Mouse (Mus musculus): ENCODE data around the gene Calcrl. TPM values are rescaled to one million over a fixed set of nuclear protein-coding genes. Genes with fewer than 3 reads are reported as not detected.

Calcrl gene
- total RNA-seq, 1 experiment, result 1.2 TPM

DNA sequence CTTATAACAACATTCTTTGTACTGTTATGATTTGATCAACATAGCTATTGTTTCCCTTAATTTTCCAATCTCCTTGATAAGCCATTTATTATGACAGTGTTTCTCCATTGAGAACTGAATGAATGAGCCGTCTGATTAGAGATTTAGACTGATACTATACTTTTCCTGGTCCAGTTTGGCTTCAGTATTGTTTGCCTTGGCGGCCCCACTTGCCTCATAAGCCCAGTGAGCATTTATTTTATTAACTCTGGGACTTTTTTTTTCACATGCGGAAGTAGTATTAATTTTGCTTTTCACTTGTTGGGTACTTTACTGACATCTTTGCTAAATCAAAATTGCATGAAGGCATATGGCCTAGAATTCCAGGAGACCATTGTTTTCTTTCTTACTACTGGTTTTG lies 59.9 kb downstream of the Calcrl start:
- H3K9me3 ChIP-seq (ENCODE audit: control insufficient read depth, insufficient read depth, low read depth, low read length), result no peaks in the 10 kb centered on the region
- H3K27ac ChIP-seq (ENCODE audit: insufficient read depth, low read depth, low read length, poor library complexity, severe bottlenecking), result no peak overlapping the region
- H3K9ac ChIP-seq (ENCODE audit: insufficient read depth, low read depth, low read length, poor library complexity, severe bottlenecking), result no peak overlapping the region
- no peaks in the 10 kb centered on the region for H3K4me1 ChIP-seq (ENCODE audit: control insufficient read depth in 2 of 2, insufficient read depth in 2 of 2, low read length in 2 of 2, poor library complexity in 1 of 2)
- TF ChIP-seq HCFC1 (IDR thresholded peaks at IDR 0.05; ENCODE audit: borderline replicate concordance, insufficient read depth, low read length), result no peak
- no peak for TF ChIP-seq ZNF384 (IDR thresholded peaks at IDR 0.05; ENCODE audit: low read depth, low read length)
- TF ChIP-seq CHD2 (IDR thresholded peaks at IDR 0.05; ENCODE audit: low read depth, low read length), result no peak
- no peak for TF ChIP-seq MAFK (IDR thresholded peaks at IDR 0.05; ENCODE audit: insufficient read depth, low read depth, low read length)
- in situ Hi-C loops (cut with MboI; ENCODE audit: low sequenced_read_pairs in 2 of 2, unreplicated experiment in 2 of 2), result no loop called here
- H3K4me3 ChIP-seq (ENCODE audit: insufficient read depth in 1 of 2, low read depth in 1 of 2, low read length in 2 of 2, poor library complexity in 1 of 2, severe bottlenecking in 1 of 2), result no peak overlapping the region
- no peak for DNase-seq (ENCODE audit: low read depth, low spot score)
- H3K36me3 ChIP-seq (ENCODE audit: control insufficient read depth, insufficient read depth, low read length, poor library complexity, severe bottlenecking), result no peaks in the 10 kb centered on the region

DNA sequence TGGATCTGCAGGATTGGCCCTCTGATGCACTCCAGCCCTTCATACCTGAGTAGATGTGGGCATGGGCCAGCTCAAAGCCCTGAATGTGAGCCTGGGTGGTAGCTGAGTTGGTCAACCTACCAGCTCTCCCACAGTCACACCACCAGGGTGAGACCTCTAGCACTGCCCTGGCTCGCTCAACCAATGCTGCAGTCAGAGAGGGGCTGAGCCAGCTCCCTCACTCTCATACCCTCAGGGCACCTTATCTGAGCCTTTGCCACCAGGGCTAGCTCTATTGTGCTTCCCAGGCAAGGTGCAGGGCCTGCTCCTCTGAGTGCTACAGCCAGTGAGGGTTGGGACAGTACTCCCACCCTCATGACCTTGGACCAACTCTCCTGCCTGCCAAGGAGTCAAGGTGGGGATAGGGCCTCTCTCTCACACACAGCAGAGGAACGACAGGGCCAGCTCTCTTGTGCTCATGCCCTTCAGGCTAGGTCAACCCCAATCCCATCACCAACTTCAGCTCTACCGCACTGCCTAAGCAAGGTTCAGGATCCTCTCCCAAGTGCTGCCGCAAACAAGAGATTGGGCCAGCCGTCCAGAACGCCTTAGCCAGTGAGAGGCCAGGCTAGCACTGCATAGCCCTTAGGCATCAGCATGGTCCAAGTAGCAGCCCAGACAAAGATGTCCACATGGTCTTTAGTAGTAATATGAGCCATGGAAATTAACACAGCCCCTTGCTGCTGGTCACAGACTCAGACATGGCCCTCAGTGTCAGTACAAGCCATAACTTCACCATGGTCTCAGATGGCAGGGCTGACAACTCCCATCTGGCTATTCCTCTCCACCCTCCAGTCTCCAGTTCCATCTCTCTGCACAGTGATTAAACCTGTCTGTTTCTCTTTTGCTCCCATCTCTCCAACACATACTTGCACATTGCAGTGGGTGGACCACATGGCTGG lies 62.2 kb downstream of the Calcrl start:
- H3K36me3 ChIP-seq (ENCODE audit: control insufficient read depth, insufficient read depth, low read length, poor library complexity, severe bottlenecking), result no peaks in the 10 kb centered on the region
- H3K4me3 ChIP-seq (ENCODE audit: insufficient read depth in 1 of 2, low read depth in 1 of 2, low read length in 2 of 2, poor library complexity in 1 of 2, severe bottlenecking in 1 of 2), result no peak overlapping the region
- H3K4me1 ChIP-seq (ENCODE audit: control insufficient read depth in 2 of 2, insufficient read depth in 2 of 2, low read length in 2 of 2, poor library complexity in 1 of 2), result no peaks in the 10 kb centered on the region
- no peak overlapping the region for H3K9ac ChIP-seq (ENCODE audit: insufficient read depth, low read depth, low read length, poor library complexity, severe bottlenecking)
- TF ChIP-seq HCFC1 (IDR thresholded peaks at IDR 0.05; ENCODE audit: borderline replicate concordance, insufficient read depth, low read length) (no peak), ZC3H11A (IDR thresholded peaks at IDR 0.05; ENCODE audit: borderline replicate concordance, low read depth, low read length) (no peak), ZNF384 (IDR thresholded peaks at IDR 0.05; ENCODE audit: low read depth, low read length) (no peak), CHD2 (IDR thresholded peaks at IDR 0.05; ENCODE audit: low read depth, low read length) (no peak), MAFK (IDR thresholded peaks at IDR 0.05; ENCODE audit: insufficient read depth, low read depth, low read length) (no peak)
- no peaks in the 10 kb centered on the region for H3K9me3 ChIP-seq (ENCODE audit: control insufficient read depth, insufficient read depth, low read depth, low read length)
- H3K27ac ChIP-seq (ENCODE audit: insufficient read depth, low read depth, low read length, poor library complexity, severe bottlenecking), result no peak overlapping the region
- in situ Hi-C loops (cut with MboI; ENCODE audit: low sequenced_read_pairs in 2 of 2, unreplicated experiment in 2 of 2), result no loop called here
- DNase-seq (ENCODE audit: low read depth, low spot score), result no peak

DNA sequence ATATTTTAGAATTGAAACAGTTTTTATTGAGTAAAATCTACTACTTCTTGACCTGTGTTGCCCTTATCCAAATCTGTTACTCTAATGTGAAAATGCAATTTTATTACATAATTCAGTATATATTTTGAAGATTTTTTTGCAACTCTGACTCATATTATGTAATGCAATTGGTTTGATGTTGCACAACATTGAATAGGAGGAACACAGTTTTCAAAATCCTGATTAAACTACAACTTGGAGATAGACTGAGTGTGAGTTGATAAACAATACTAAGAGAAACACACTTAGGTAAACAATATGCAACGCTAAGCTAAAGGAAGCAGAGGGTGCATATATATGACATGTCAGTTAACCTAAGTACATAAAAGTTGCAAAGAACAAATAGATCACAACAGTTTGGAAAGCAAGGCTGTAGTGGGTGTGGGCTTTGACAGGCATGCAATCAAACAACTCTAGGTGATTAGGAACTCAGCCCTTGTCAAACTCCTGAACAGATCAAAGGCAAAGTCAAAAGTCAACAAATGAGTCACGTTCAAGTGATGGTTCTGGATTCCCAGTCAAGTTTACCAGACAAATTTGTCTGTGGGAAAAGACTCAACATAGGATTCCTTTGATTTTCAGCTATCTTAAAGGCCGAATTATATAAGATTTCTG lies 66.4 kb downstream of the Calcrl start:
- no peaks in the 10 kb centered on the region for H3K9me3 ChIP-seq (ENCODE audit: control insufficient read depth, insufficient read depth, low read depth, low read length)
- in situ Hi-C loops (cut with MboI; ENCODE audit: low sequenced_read_pairs in 2 of 2, unreplicated experiment in 2 of 2), result no loop called here
- no peaks in the 10 kb centered on the region for H3K4me1 ChIP-seq (ENCODE audit: control insufficient read depth in 2 of 2, insufficient read depth in 2 of 2, low read length in 2 of 2, poor library complexity in 1 of 2)
- no peak for DNase-seq (ENCODE audit: low read depth, low spot score)
- H3K9ac ChIP-seq (ENCODE audit: insufficient read depth, low read depth, low read length, poor library complexity, severe bottlenecking), result no peak overlapping the region
- no peaks in the 10 kb centered on the region for H3K36me3 ChIP-seq (ENCODE audit: control insufficient read depth, insufficient read depth, low read length, poor library complexity, severe bottlenecking)
- no peak overlapping the region for H3K4me3 ChIP-seq (ENCODE audit: insufficient read depth in 1 of 2, low read depth in 1 of 2, low read length in 2 of 2, poor library complexity in 1 of 2, severe bottlenecking in 1 of 2)
- no peak for TF ChIP-seq CHD2 (IDR thresholded peaks at IDR 0.05; ENCODE audit: low read depth, low read length)
- no peak for TF ChIP-seq ZC3H11A (IDR thresholded peaks at IDR 0.05; ENCODE audit: borderline replicate concordance, low read depth, low read length)
- TF ChIP-seq HCFC1 (IDR thresholded peaks at IDR 0.05; ENCODE audit: borderline replicate concordance, insufficient read depth, low read length), result no peak
- no peak for TF ChIP-seq ZNF384 (IDR thresholded peaks at IDR 0.05; ENCODE audit: low read depth, low read length)
- no peak for TF ChIP-seq MAFK (IDR thresholded peaks at IDR 0.05; ENCODE audit: insufficient read depth, low read depth, low read length)
- no peak overlapping the region for H3K27ac ChIP-seq (ENCODE audit: insufficient read depth, low read depth, low read length, poor library complexity, severe bottlenecking)

DNA sequence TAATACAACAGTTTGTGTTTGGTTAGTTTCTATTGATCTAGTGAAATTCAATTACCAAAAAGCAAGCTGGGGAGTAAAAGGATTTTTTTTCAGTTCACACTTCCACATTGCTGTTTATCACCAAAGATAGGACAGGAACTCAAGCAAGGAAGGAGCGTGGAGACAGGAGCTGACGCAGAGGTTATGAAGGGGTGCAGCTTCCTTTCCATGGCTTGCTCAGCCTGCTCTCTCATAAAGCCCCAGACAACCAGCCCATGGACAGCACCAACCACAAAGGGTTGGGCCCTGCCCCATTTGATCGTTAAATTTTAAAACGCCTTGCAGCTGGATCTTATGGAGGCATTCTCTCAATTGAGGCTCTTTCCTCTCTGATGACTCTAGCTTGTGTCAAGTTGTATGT lies 69.9 kb downstream of the Calcrl start:
- no peak overlapping the region for H3K27ac ChIP-seq (ENCODE audit: insufficient read depth, low read depth, low read length, poor library complexity, severe bottlenecking)
- TF ChIP-seq ZC3H11A (IDR thresholded peaks at IDR 0.05; ENCODE audit: borderline replicate concordance, low read depth, low read length), result no peak
- TF ChIP-seq HCFC1 (IDR thresholded peaks at IDR 0.05; ENCODE audit: borderline replicate concordance, insufficient read depth, low read length), result no peak
- TF ChIP-seq CHD2 (IDR thresholded peaks at IDR 0.05; ENCODE audit: low read depth, low read length), result no peak
- no peak for TF ChIP-seq MAFK (IDR thresholded peaks at IDR 0.05; ENCODE audit: insufficient read depth, low read depth, low read length)
- TF ChIP-seq ZNF384 (IDR thresholded peaks at IDR 0.05; ENCODE audit: low read depth, low read length), result no peak
- no peak for DNase-seq (ENCODE audit: low read depth, low spot score)
- H3K9ac ChIP-seq (ENCODE audit: insufficient read depth, low read depth, low read length, poor library complexity, severe bottlenecking), result no peak overlapping the region
- H3K9me3 ChIP-seq (ENCODE audit: control insufficient read depth, insufficient read depth, low read depth, low read length), result no peaks in the 10 kb centered on the region
- H3K36me3 ChIP-seq (ENCODE audit: control insufficient read depth, insufficient read depth, low read length, poor library complexity, severe bottlenecking), result no peaks in the 10 kb centered on the region
- H3K4me3 ChIP-seq (ENCODE audit: insufficient read depth in 1 of 2, low read depth in 1 of 2, low read length in 2 of 2, poor library complexity in 1 of 2, severe bottlenecking in 1 of 2), result no peak overlapping the region
- no peaks in the 10 kb centered on the region for H3K4me1 ChIP-seq (ENCODE audit: control insufficient read depth in 2 of 2, insufficient read depth in 2 of 2, low read length in 2 of 2, poor library complexity in 1 of 2)
- in situ Hi-C loops (cut with MboI; ENCODE audit: low sequenced_read_pairs in 2 of 2, unreplicated experiment in 2 of 2), result no loop called here
